Mouse (Mus musculus): ENCODE results near the gene P2ry14.

P2ry14 gene

GRCm38 (mm10) chr3:59153424-59153823, at the start of gene P2ry14:
TSS of gene P2ry14 (minus strand) at chr3:59153618.
- no peak for DNase-seq (ENCODE audit: low spot score)

GRCm38 (mm10) chr3:59197329-59197948, 44.0 kb upstream of the P2ry14 start:
- no peak for DNase-seq (ENCODE audit: low spot score)

- no peak for DNase-seq (ENCODE audit: low spot score)
Observed at GRCm38 (mm10) chr3:59194938-59195337, 41.5 kb upstream of the P2ry14 start, which contains the start of gene Gpr87. TSS of gene Gpr87 (minus strand) at chr3:59195104.

- no peak for DNase-seq (ENCODE audit: low spot score)
Observed at GRCm38 (mm10) chr3:59194099-59194498, 40.7 kb upstream of the P2ry14 start.

GRCm38 (mm10) chr3:59191674-59192073, 38.3 kb upstream of the P2ry14 start:
- no peak for DNase-seq (ENCODE audit: low spot score)

- DNase-seq (ENCODE audit: low spot score): no peak
Observed at GRCm38 (mm10) chr3:59187336-59187735, 33.9 kb upstream of the P2ry14 start.

- no peak for DNase-seq (ENCODE audit: low spot score)
Observed at GRCm38 (mm10) chr3:59185662-59186061, 32.2 kb upstream of the P2ry14 start.

- no peak for DNase-seq (ENCODE audit: low spot score)
Observed at GRCm38 (mm10) chr3:59182129-59182528, 28.7 kb upstream of the P2ry14 start.

GRCm38 (mm10) chr3:59181134-59181533, 27.7 kb upstream of the P2ry14 start:
- no peak for DNase-seq (ENCODE audit: low spot score)

GRCm38 (mm10) chr3:59176871-59177270, 23.5 kb upstream of the P2ry14 start:
- no peak for DNase-seq (ENCODE audit: low spot score)

GRCm38 (mm10) chr3:59175234-59175633, 21.8 kb upstream of the P2ry14 start:
- no peak for DNase-seq (ENCODE audit: low spot score)

- DNase-seq (ENCODE audit: low spot score): no peak
Observed at GRCm38 (mm10) chr3:59174426-59175154, 21.2 kb upstream of the P2ry14 start.

- no peak for DNase-seq (ENCODE audit: low spot score)
Observed at GRCm38 (mm10) chr3:59169921-59170627, 16.7 kb upstream of the P2ry14 start.

GRCm38 (mm10) chr3:59169215-59169614, 15.8 kb upstream of the P2ry14 start:
- no peak for DNase-seq (ENCODE audit: low spot score)

- no peak for DNase-seq (ENCODE audit: low spot score)
Observed at GRCm38 (mm10) chr3:59168476-59168875, 15.1 kb upstream of the P2ry14 start.

- no peak for DNase-seq (ENCODE audit: low spot score)
Observed at GRCm38 (mm10) chr3:59167417-59168054, 14.1 kb upstream of the P2ry14 start.

GRCm38 (mm10) chr3:59160465-59160864, 7.0 kb upstream of the P2ry14 start:
- no peak for DNase-seq (ENCODE audit: low spot score)

GRCm38 (mm10) chr3:59157048-59157447, 3.6 kb upstream of the P2ry14 start:
- no peak for DNase-seq (ENCODE audit: low spot score)

GRCm38 (mm10) chr3:59155404-59155803, 2.0 kb upstream of the P2ry14 start:
- no peak for DNase-seq (ENCODE audit: low spot score)

GRCm38 (mm10) chr3:59154888-59155287, 1.5 kb upstream of the P2ry14 start:
- no peak for DNase-seq (ENCODE audit: low spot score)

GRCm38 (mm10) chr3:59150624-59151023, 2.8 kb downstream of the P2ry14 start:
- no peak for DNase-seq (ENCODE audit: low spot score)

- no peak for DNase-seq (ENCODE audit: low spot score)
Observed at GRCm38 (mm10) chr3:59149646-59150045, 3.8 kb downstream of the P2ry14 start.

- DNase-seq (ENCODE audit: low spot score): no peak
Observed at GRCm38 (mm10) chr3:59145194-59145593, 8.2 kb downstream of the P2ry14 start.

Measured in spleen, adult 12 weeks (tissue).